Mouse (Mus musculus) myocyte (in vitro differentiated cells): ENCODE results near the gene Zmynd8.

Source experiments
- E2F4 ChIP-seq: IDR thresholded peaks from one replicate; pipeline ENCODE4 v1.6.1; 2011; ENCODE audit warnings: mild to moderate bottlenecking, control low read depth, moderate library complexity; ENCODE audit not compliant: insufficient read depth
- MYOD1 ChIP-seq, 3 experiments: IDR thresholded peaks; one replicate each; pipeline ENCODE4 v1.6.1; 2011; ENCODE audit warnings: control low read depth in 2 of 3, low read depth in 2 of 3, mild to moderate bottlenecking in 2 of 3, moderate library complexity in 1 of 3; ENCODE audit not compliant: insufficient read length in 2 of 3, control insufficient read depth in 1 of 3
- POLR2A ChIP-seq: IDR thresholded peaks from one replicate; pipeline ENCODE4 v1.6.1; 2011; ENCODE audit warnings: low read depth, mild to moderate bottlenecking, control low read depth, moderate library complexity; ENCODE audit not compliant: insufficient read length
- POLR2AphosphoS2 ChIP-seq: IDR thresholded peaks from one replicate; pipeline ENCODE4 v1.6.1; 2011; ENCODE audit warnings: low read depth, control low read depth; ENCODE audit not compliant: insufficient read length
- SRF ChIP-seq: IDR thresholded peaks from one replicate; pipeline ENCODE4 v1.6.1; 2011; ENCODE audit warnings: low read depth; ENCODE audit not compliant: control insufficient read depth, insufficient read length
- TCF3 ChIP-seq: IDR thresholded peaks from one replicate; pipeline ENCODE4 v1.6.1; 2011; ENCODE audit warnings: low read depth, control low read depth; ENCODE audit not compliant: insufficient read length

GRCm38 (mm10) chr2:165914298-165914697 lies 15.5 kb upstream of the Zmynd8 start:
- TF ChIP-seq SRF (no peak), MYOD1 (IDR thresholded peaks at IDR 0.05; ENCODE audit: control insufficient read depth in 1 of 3, insufficient read length in 2 of 3, low read depth in 2 of 3) (no peak), TCF3 (no peak), POLR2A (no peak), POLR2AphosphoS2 (no peak), E2F4 (no peak)
